ENCODE assay signal across 15 mouse cellular contexts in the genomic region with DNA sequence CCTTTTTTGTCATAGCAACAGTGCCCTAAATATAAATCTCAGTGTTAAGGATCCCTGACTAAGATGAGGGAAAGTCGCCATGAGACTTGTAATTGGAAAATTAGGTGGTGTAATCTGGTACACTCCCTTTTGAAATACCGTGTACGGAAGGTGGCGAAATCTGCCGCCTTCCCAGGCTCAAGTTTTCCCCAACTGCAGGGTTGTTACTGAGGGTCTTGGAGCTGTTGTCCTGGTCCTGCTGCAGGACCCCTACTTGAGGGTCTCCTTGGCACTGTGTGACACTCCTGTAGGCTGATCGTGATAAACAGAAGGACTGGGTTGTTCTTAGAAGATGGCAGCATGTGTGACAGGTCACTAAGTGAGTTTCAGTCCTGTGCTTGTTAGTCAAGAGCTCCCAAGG.
"Had no signal": no experiment of that assay in that cellular context is flagged by ENCODE, and none has a peak within 500 bp of the region (broad histone marks: within the 10 kb centered on the region; RNA-seq: fewer than 3 reads in every experiment).

No protein-coding gene starts in this region.

- H3K36me3 ChIP-seq: liver, embryonic 15.5 days; neural tube, embryonic 15.5 days had no signal

- H3K4me3 ChIP-seq: layer of hippocampus, adult 2 months; megakaryocyte, embryonic 14.5 days; myocyte; neural tube, embryonic 15.5 days had no signal

- H3K4me1 ChIP-seq: megakaryocyte, embryonic 14.5 days had no signal

- H3K9ac ChIP-seq: liver, embryonic 15.5 days; neural tube, embryonic 15.5 days had no signal

- DNase-seq: kidney, postnatal 10 days; kidney, postnatal 4 days; lung, adult 2 months; lung, postnatal 10 days; midbrain, embryonic 14.5 days; right cerebral cortex, adult 18-20 months; right cerebral cortex, postnatal 25 days; thymus, adult 2 months; thymus, postnatal 36 days had no signal

- H3K27me3 ChIP-seq: liver, embryonic 15.5 days; neural tube, embryonic 15.5 days had no signal

- H3K27ac ChIP-seq: layer of hippocampus, adult 2 months; liver, embryonic 15.5 days; macrophage; neural tube, embryonic 15.5 days had no signal

- H3K9me3 ChIP-seq: liver, embryonic 15.5 days; megakaryocyte, embryonic 14.5 days; neural tube, embryonic 15.5 days had no signal
